Mouse (Mus musculus) CH12.LX (cell line): ENCODE data around the gene Vstm2l. TPM values are rescaled to one million over a fixed set of nuclear protein-coding genes. Genes with fewer than 3 reads are reported as not detected.

Experiments used
- DNase-seq: peaks from one replicate; pipeline ENCODE4 v3.0.0-alpha.2; 2013; ENCODE audit errors: extremely low read depth
- H3K27ac ChIP-seq: 2 replicates; pipeline ENCODE4 v1.5.1; 2012; ENCODE audit warnings: low read depth, mild to moderate bottlenecking, control low read depth, moderate library complexity; ENCODE audit not compliant: insufficient read depth
- H3K27me3 ChIP-seq: replicated peaks from 2 replicates; pipeline ENCODE3; 2012; ENCODE audit warnings: inconsistent platforms
- H3K36me3 ChIP-seq, 2 experiments: replicated peaks in 1 of 2; 2 replicates each; pipeline versions ENCODE3 to v1.6.1; 2012; ENCODE audit warnings: inconsistent platforms in 1 of 2, low read length in 1 of 2, mild to moderate bottlenecking in 1 of 2, mixed read lengths in 1 of 2, moderate library complexity in 1 of 2; ENCODE audit not compliant: control insufficient read depth in 1 of 2, insufficient read depth in 1 of 2
- H3K4me1 ChIP-seq, 2 experiments: 2 replicates each; pipeline ENCODE4 v1.6.1; 2012; ENCODE audit warnings: inconsistent platforms in 1 of 2, moderate library complexity in 1 of 2; ENCODE audit not compliant: insufficient read depth in 2 of 2, control insufficient read depth in 1 of 2
- H3K4me2 ChIP-seq: 2 replicates; pipeline ENCODE4 v1.6.1; 2012; ENCODE audit warnings: low read depth, mild to moderate bottlenecking, control low read depth; ENCODE audit not compliant: poor library complexity, insufficient read depth, severe bottlenecking
- H3K4me3 ChIP-seq, 3 experiments: fragments of 150-350 bp in 1 of 3; sonication (generic) in 1 of 3; replicated peaks in 1 of 3; 2 replicates each; pipeline versions ENCODE3 to v1.5.1; 2011 to 2012; ENCODE audit warnings: low read depth in 2 of 3, low read length in 2 of 3, mild to moderate bottlenecking in 2 of 3, moderate library complexity in 2 of 3, control low read depth in 1 of 3, improper control_type of control experiment in 1 of 3, inconsistent platforms in 1 of 3, mixed read lengths in 1 of 3; ENCODE audit not compliant: poor library complexity in 1 of 3
- H3K79me2 ChIP-seq: replicated peaks from 2 replicates; pipeline ENCODE4 v1.6.1; 2012; ENCODE audit warnings: mild to moderate bottlenecking, moderate library complexity; ENCODE audit not compliant: control insufficient read depth, poor library complexity, insufficient read depth, severe bottlenecking; ENCODE audit errors: extremely low read depth
- H3K9ac ChIP-seq: 2 replicates; pipeline ENCODE4 v1.6.1; 2012; ENCODE audit warnings: low read depth, mild to moderate bottlenecking, control low read depth, moderate library complexity; ENCODE audit not compliant: insufficient read depth
- H3K9me3 ChIP-seq: replicated peaks from 2 replicates; pipeline ENCODE3; 2012; ENCODE audit warnings: low read length, inconsistent platforms, mixed read lengths
- BHLHE40 ChIP-seq: IDR thresholded peaks from 2 replicates; pipeline ENCODE4 v1.6.1; 2011; ENCODE audit warnings: mild to moderate bottlenecking, low read depth, low read length, improper control_type of control experiment
- E2F4 ChIP-seq: IDR thresholded peaks from 2 replicates; pipeline ENCODE4 v1.6.1; 2011; ENCODE audit warnings: low read depth, low read length, improper control_type of control experiment; ENCODE audit not compliant: insufficient replicate concordance
- EP300 ChIP-seq: IDR thresholded peaks from 2 replicates; pipeline ENCODE4 v1.6.1; 2011; ENCODE audit warnings: low read length, improper control_type of control experiment
- ETS1 ChIP-seq: conservative IDR thresholded peaks from 2 replicates; pipeline ENCODE4 v1.6.1; 2012; ENCODE audit warnings: low read depth, mild to moderate bottlenecking, inconsistent platforms, low read length, improper control_type of control experiment, moderate library complexity
- JUN ChIP-seq: IDR thresholded peaks from 2 replicates; pipeline ENCODE4 v1.6.1; 2011; ENCODE audit warnings: low read depth, mild to moderate bottlenecking, low read length, improper control_type of control experiment, moderate library complexity; ENCODE audit not compliant: insufficient read depth
- JUND ChIP-seq: conservative IDR thresholded peaks from 2 replicates; pipeline ENCODE4 v1.6.1; 2011; ENCODE audit warnings: low read depth, low read length, improper control_type of control experiment
- MAFK ChIP-seq: IDR thresholded peaks from 2 replicates; pipeline ENCODE4 v1.6.1; 2011; ENCODE audit warnings: low read length, improper control_type of control experiment; ENCODE audit not compliant: insufficient replicate concordance
- MAX ChIP-seq: IDR thresholded peaks from 2 replicates; pipeline ENCODE4 v1.6.1; 2011; ENCODE audit warnings: low read length, improper control_type of control experiment
- MEF2A ChIP-seq: IDR thresholded peaks from 2 replicates; pipeline ENCODE4 v1.6.1; 2014; ENCODE audit warnings: low read depth, mild to moderate bottlenecking, inconsistent platforms, low read length, improper control_type of control experiment, borderline replicate concordance
- NELFE ChIP-seq: IDR thresholded peaks from 2 replicates; pipeline ENCODE4 v1.6.1; 2011; ENCODE audit warnings: low read depth, low read length, improper control_type of control experiment
- NRF1 ChIP-seq: IDR thresholded peaks from 2 replicates; pipeline ENCODE4 v1.6.1; 2014; ENCODE audit warnings: low read depth, mild to moderate bottlenecking, inconsistent platforms, low read length, improper control_type of control experiment, moderate library complexity
- PAX5 ChIP-seq: IDR thresholded peaks from 2 replicates; pipeline ENCODE4 v1.6.1; 2012; ENCODE audit warnings: low read length, inconsistent platforms, mixed read lengths
- RCOR1 ChIP-seq: conservative IDR thresholded peaks from 2 replicates; pipeline ENCODE4 v1.6.1; 2012; ENCODE audit warnings: low read depth, mild to moderate bottlenecking, inconsistent platforms, low read length, improper control_type of control experiment
- SIN3A ChIP-seq: IDR thresholded peaks from 2 replicates; pipeline ENCODE4 v1.6.1; 2012; ENCODE audit warnings: low read length, improper control_type of control experiment, inconsistent platforms
- TBP ChIP-seq: conservative IDR thresholded peaks from 2 replicates; pipeline ENCODE4 v1.6.1; 2011; ENCODE audit warnings: low read depth, low read length, improper control_type of control experiment
- TCF12 ChIP-seq: IDR thresholded peaks from 2 replicates; pipeline ENCODE4 v1.6.1; 2014; ENCODE audit warnings: low read depth, mild to moderate bottlenecking, inconsistent platforms, low read length, improper control_type of control experiment
- ZKSCAN1 ChIP-seq: IDR thresholded peaks from 2 replicates; pipeline ENCODE4 v1.6.1; 2012; ENCODE audit warnings: low read depth, inconsistent platforms, low read length, improper control_type of control experiment, borderline replicate concordance
- ZNF384 ChIP-seq: IDR thresholded peaks from 2 replicates; pipeline ENCODE4 v1.6.1; 2012; ENCODE audit warnings: low read depth, low read length, improper control_type of control experiment, inconsistent platforms
- dilution Hi-C: fragments of 300-500 bp; cut with MboI; formaldehyde crosslinking; loops from 2 replicates; pipeline ENCODE4 v1.14.3; 2020; ENCODE audit warnings: low sequenced_read_pairs; ENCODE audit not compliant: extremely low pct_unique_long_range_greater_than_20kb, extremely low pct_ligation_motif_present
- in situ Hi-C: fragments of 300-500 bp; cut with MboI; formaldehyde crosslinking; loops from 3 replicates; pipeline ENCODE4 v1.14.3; 2019; ENCODE audit warnings: low sequenced_read_pairs, low pct_ligation_motif_present, low pct_unique_long_range_greater_than_20kb, mixed read lengths
- polyA plus RNA-seq: library from polyadenylated mRNA; unstranded; fragments of >175 nt; gene quantifications from 2 replicates; pipeline ENCODE4 v1.2.1, GENCODE M21; 2012; ENCODE audit warnings: low read depth; ENCODE audit not compliant: insufficient read length
- total RNA-seq, 2 experiments: library from RNA; depleted of rRNA; stranded (reverse); fragments of 300-350 nt in 1 of 2; fragments of >200 nt in 1 of 2; gene quantifications; 2 replicates each; pipeline ENCODE4 v1.2.3; 2012 to 2014

Vstm2l gene
- total and polyA plus RNA-seq, 3 experiments: not detected

- Histone ChIP-seq H3K4me3 (no peak overlapping the region), H3K4me1 (peaks cover 15 to 21% of the 10 kb centered on the region in 2 experiments), H3K36me3 (no peaks in the 10 kb centered on the region), H3K4me2 (no peak overlapping the region), H3K27me3 (peaks cover 1% of the 10 kb centered on the region), H3K79me2 (no peaks in the 10 kb centered on the region), H3K9ac (no peak overlapping the region), H3K27ac (no peak overlapping the region), H3K9me3 (peaks cover 8% of the 10 kb centered on the region)
- in situ Hi-C loops (no loop called here), dilution Hi-C loops (no loop called here)
- no peak for DNase-seq
- no peak for TF ChIP-seq NELFE
- no peak for TF ChIP-seq E2F4
- TF ChIP-seq NRF1: no peak
Measured at GRCm38 (mm10) chr2:157953978-157954377, 39.5 kb downstream of the Vstm2l start.

- no peak overlapping the region for H3K9ac ChIP-seq
- H3K27ac ChIP-seq: no peak overlapping the region
- TF ChIP-seq MEF2A: peak; percentile 48; the same call in 1 of the 2 replicates
- TF ChIP-seq TCF12: no peak
- TF ChIP-seq SIN3A: no peak; the same call in 1 of the 2 replicates
- TF ChIP-seq PAX5: no peak
- peak; percentile 64 for TF ChIP-seq BHLHE40
- peak; percentile 17; the same call in 1 of the 2 replicates for TF ChIP-seq JUND
- 0 out of 2 replicates have a peak, but pooled peaks have one; percentile 43 for TF ChIP-seq MAX
- no peak for TF ChIP-seq JUN
- peak; percentile 48 for TF ChIP-seq ETS1
- no peak for TF ChIP-seq TBP
- TF ChIP-seq RCOR1: 0 out of 2 replicates have a peak, but pooled peaks have one; percentile 18
- peak; percentile 95 for TF ChIP-seq ZNF384
- 0 out of 2 replicates have a peak, but pooled peaks have one; percentile 26 for TF ChIP-seq MAFK
- peak; percentile 56 for TF ChIP-seq EP300
- no peak for TF ChIP-seq ZKSCAN1
- DNase-seq: peak; percentile 82
- H3K36me3 ChIP-seq: no peaks in the 10 kb centered on the region
- H3K9me3 ChIP-seq: peaks cover 5% of the 10 kb centered on the region
- peaks cover 15 to 21% of the 10 kb centered on the region in 2 experiments for H3K4me1 ChIP-seq
- dilution Hi-C loops: no loop called here
- H3K4me2 ChIP-seq: peak overlapping the region; percentile 85
- in situ Hi-C loops: no loop called here
- no peak overlapping the region for H3K4me3 ChIP-seq
- no peaks in the 10 kb centered on the region for H3K27me3 ChIP-seq
- H3K79me2 ChIP-seq: no peaks in the 10 kb centered on the region
Measured at GRCm38 (mm10) chr2:157957707-157958108, 43.3 kb downstream of the Vstm2l start.
